Mouse (Mus musculus): ENCODE data around the gene Sptan1.
"Not testable (repeated sequence)": the region's sequence is repeated elsewhere in the genome, so short reads cannot be mapped to it uniquely, and the experiment has no call there.

Gene Sptan1

DNA sequence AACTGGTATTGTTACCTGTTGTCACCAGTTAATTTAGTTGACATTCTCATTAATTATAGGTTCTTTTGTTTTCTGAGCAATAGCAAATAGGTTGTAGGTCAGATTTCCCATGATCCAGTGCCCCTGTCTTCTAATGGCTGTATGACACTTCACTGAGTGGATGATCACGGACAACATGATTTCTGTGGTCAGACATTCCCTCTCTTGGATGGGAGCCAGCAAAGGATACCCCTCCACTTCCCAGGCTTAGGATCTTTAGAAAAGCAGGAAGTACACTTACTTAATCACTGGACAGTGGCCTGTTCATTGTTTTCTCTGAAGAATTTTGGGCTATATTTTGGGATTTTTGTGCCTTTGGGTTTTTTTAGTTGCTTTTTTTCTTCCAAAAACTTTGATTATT is 43.7 kb downstream of the Sptan1 start:
- DNase-seq (ENCODE audit: low spot score): no peak

DNA sequence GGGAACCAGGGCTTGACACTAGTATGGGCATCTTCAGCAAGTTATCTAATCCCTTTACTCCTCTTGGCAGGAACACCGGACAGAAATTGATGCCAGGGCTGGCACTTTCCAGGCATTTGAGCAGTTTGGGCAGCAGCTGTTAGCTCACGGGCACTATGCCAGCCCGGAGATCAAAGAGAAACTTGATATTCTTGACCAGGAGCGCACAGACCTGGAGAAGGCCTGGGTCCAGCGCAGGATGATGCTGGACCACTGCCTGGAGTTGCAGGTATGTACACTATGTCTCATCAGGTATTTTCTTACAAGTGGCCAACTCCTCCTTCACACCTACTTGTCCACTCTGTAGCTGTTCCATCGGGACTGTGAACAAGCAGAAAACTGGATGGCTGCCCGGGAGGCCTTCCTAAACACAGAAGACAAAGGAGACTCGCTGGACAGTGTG is 45.5 kb downstream of the Sptan1 start:
- peak; percentile 75 for DNase-seq (ENCODE audit: low spot score)

DNA sequence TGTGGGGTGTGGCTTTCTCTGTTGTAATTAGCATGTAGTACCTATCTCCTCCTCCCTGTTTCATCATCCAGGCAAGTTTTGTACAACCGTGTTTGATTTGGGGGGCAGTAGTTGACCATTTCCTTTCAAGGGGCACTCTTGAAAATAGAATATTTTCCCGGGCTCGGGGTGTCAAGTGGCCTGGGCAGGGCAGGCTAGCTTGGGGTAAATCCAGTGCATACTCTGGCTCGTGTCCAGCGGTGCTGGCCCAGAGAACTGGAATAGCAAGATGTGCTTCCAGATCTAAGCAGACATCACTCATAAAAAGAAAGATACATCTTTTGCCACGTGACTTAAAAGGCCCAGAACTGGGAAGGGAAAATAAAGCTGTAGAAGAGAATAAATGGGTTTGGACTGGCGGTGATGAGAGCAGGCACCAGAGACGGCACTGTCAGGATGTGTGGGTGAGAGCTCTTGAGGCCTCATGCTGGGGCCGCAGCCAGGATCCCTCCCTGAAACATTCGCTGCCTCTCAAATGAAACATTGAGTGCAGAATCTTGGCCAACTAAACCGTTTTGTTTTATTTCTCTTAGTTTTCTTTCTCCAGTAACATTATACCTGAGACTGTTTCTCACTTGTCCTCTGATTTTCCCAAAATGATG is 49.1 kb downstream of the Sptan1 start:
- DNase-seq (ENCODE audit: low spot score): no peak

- no peak for DNase-seq (ENCODE audit: low spot score)
These were observed 60.1 kb downstream of the Sptan1 start for GRCm38 (mm10) chr2:30025454-30025853.

DNA sequence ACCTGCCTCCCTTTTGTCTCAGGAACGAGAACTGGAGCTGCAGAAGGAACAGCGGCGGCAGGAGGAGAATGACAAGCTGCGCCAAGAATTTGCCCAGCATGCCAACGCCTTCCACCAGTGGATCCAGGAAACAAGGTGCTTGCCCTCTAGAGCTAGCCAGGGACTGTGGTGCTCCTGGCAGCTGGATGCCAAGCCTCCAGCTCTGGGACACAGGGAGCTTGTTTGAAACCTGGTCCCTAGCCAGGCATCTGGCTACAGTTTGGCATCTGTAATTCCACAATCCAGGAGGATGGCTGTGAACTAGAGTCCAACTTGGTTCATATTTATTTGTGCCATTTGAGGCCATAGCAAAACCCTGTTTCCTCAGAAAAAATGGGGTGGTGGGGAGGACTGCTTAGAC is 61.6 kb downstream of the Sptan1 start:
- no peak for DNase-seq (ENCODE audit: low spot score)

DNA sequence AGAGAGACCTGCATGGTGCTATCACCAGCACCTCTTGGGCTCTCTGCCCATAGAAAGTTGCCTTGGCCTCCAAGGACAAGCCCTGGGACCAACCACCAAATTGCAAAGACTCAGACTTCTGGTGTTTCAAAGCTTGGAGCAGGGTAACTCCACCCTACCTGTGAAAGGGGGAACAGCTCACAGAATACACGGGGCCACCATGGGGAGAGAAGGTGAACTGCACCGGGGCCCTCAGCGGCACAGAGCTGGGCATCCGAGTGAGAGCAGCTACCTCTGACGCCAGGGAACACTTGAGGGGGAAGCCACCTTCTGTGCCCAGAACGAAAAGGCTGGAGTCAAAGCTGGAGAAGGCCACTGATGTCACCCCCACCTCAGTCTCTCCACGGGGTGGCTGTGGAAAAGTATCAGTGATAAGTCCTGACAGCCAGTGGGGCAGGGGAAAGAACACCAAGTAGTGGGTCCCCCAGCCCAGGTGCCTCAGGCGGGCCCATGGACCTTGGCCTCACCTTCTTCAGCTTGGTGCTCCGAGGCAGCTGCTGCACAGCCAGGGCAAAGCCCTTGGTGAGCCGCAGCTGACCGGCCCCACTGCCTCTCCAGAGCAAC is 67.0 kb downstream of the Sptan1 start:
- DNase-seq (ENCODE audit: low spot score): no peak

DNA sequence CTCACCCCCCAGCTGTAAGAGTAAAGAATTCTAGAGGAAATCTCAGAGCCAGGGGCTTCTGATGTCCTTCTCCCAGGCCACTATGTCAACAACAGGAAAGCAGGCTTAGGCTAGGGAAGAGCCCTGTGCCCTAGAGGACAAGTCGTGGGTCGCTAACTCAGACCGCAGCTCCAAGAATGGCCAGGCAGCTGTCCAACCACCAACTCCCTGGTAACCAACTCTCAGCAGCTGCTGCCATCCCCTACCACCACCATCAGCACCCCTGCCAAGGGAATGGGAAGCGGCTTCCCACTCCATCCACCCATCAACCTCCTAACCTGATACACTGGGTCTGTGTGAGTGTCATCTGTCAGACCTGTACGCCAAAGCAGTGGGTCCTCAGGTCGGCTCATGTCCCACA is 67.6 kb downstream of the Sptan1 start:
- no peak for DNase-seq (ENCODE audit: low spot score)

DNA sequence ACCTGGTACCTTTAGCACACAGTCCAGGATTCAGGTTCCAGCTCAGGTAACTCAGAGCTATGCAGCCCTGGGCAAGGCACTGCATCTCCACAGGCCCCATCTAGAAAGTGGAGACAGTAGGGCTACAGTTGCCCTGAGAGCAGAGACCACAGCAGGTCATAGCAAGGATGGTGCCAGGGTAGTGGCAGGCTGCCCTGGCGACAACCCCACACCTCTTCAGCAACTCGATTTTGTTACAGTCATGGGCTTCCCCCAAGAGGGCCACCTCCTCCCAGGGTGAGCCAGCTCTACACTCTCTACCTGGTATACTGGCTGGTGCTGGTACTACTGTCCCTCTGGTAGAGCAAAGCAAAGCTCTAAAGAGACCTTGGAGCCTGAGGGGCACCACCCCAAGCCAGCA is 72.4 kb downstream of the Sptan1 start:
- no peak for DNase-seq (ENCODE audit: low spot score)

- no peak for DNase-seq (ENCODE audit: low spot score)
These were observed 73.0 kb downstream of the Sptan1 start for GRCm38 (mm10) chr2:30038370-30038769.

- DNase-seq (ENCODE audit: low spot score): peak; percentile 15
These were observed 74.3 kb downstream of the Sptan1 start for GRCm38 (mm10) chr2:30039687-30040086.

DNA sequence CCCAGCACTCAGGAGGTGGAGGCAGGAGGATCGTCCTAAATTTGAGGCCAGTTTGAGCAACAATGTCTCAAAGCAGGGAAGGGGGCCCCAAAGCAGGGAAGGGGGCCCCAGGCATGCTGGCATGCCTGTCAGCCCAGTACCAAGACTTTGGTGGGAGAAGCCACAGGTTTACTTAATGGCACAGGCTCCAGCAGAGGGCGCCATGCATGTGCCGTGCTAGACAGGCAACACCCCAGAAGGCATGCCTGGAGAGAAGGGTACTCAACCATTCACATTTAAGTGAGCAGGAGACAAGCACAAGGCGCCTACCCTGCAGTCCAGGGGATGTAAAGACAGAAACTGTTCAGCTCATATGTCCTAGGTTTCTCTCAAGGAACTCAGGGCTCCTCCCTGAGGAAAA is 77.1 kb downstream of the Sptan1 start:
- DNase-seq (ENCODE audit: low spot score): peak; percentile 75

DNA sequence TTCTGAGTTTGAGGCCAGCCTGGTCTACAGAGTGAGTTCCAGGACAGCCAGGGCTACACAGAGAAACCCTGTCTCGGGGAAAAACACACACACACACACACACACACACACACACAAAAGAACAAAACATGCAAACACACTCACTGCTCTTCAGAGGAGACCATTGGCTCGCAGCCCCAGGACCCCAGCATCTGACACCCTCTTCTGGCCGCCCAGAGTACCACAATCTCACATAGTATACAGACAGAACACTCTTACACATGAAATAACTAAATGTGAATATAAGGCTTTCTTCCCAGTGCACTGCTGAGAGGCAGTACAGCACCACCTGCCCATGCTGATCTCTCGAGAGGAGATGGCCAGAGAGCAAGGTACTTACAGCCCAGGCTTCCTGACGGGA is 79.2 kb downstream of the Sptan1 start:
- no peak for DNase-seq (ENCODE audit: low spot score)

- DNase-seq (ENCODE audit: low spot score): no peak
These were observed 81.8 kb downstream of the Sptan1 start for GRCm38 (mm10) chr2:30047127-30047526.

- DNase-seq (ENCODE audit: low spot score): peak; percentile 55
These were observed 82.7 kb downstream of the Sptan1 start for GRCm38 (mm10) chr2:30048101-30048501.

DNA sequence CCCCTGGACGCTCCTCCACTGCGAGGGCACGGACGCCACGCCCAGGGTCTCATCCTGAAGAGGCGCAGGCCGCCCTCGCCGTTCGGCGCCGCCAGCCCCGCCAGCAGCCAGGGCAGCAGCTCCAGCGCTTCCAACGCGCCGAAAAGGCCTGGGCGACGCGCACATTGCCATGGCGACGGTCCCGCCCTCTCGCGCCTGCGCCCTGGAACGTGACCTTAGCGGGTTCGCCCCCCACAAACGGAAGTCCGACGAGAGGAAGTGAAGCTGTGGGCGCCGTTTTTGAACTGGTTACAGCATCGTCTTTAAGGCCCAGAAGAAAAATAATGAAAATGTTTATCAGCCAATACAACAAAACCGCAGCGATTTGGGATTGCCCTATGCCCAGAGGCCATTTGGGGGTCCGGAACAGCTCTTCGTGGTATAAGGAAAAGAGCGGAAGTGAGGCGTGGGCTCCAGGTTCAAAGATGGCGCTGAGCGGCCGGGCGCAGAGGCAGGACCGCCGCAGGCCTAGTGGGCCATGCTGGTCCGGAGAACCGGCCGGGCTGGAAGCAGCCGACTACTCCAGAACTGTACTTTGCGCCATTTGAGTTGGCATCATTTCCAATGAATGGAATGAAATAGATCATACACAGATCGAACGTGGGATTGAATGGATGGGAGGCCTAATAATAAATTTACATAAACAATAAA is 83.5 kb downstream of the Sptan1 start, which contains the start of gene Wdr34:
Gene Wdr34 (minus strand): TSS at position 183 of the 690 bp plus-strand sequence.
- peak; percentile 97 for DNase-seq (ENCODE audit: low spot score)

DNA sequence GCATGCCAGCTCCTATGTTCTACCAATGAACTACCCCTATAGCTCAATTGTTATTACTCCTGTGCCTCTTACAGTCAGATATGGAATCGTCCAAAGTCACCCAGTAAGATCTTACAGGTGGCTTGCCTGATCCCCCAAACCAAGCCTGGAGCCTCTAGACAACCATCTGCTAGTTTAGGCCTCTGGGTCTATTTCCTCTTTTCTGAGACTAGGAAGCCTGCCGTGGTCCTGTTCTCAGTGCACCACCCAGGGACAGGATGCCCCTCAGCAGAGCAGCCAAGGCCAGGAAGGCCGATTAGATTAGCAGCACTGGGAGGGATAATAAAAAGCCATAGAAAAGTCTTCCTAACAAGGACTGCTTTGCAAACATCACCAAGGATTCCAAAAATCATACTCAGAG is 84.5 kb downstream of the Sptan1 start:
- no peak for DNase-seq (ENCODE audit: low spot score)

DNA sequence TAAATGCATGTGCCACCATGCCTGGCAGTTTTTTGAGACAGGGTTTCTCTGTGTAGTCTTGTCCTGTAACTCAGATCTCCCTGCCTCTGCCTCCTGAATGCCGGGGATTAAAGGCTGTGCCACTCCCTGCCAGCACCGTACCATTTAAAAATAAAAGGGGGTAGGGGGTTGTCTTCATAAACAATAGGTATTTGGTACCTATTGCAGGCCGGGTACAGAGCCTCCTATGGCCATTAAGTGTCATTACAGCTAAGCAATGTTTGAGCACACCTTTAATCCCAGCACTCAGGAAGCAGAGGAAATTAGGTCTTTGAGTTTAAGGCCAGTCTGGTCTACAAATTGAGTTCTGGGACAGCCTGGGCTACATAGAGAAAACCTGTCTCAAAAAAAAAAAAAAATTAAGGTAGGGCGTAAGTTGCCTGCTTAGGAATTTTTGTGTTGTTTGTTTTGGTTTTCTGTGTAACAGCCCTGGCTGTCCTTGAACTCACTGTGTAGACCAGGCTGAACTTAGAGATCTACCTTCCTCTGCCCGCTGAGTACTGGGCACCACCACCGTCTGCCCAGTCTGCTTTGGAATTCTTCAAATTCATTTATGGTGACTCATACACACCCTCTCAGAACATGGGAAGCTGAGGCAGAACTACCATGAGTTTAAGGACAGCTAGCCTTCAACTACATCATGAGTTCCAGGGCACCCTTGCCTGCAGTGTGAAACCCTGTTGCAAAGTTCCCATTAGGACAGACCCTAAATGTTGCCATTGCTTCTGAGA is 86.8 kb downstream of the Sptan1 start:
- DNase-seq (ENCODE audit: low spot score): no peak

DNA sequence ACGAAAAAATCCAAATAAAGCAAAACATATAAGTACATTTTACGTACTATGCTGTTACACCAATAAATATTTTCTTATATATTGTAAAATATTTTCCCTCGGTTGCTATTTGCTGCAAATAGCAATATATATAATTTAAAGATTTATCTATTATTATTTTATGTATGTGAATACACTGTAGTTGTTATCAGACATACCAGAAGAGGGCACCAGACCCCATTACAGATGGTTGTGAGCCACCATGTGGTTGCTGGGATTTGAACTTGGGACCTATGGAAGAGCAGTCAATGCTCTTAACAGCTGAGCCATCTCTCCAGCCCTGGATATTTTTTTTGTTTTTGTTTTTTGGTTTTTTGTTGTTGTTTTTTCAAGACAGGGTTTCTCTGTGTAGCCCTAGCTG is 90.0 kb downstream of the Sptan1 start:
- DNase-seq (ENCODE audit: low spot score): not testable (repeated sequence)

- DNase-seq (ENCODE audit: low spot score): no peak
These were observed 91.4 kb downstream of the Sptan1 start for GRCm38 (mm10) chr2:30056736-30057135.

- DNase-seq (ENCODE audit: low spot score): no peak
These were observed 92.0 kb downstream of the Sptan1 start, which contains the start of gene Set for GRCm38 (mm10) chr2:30057223-30057904. Gene Set, plus strand, starts transcription at chr2:30057378.

GRCm38 (mm10) chr2:30058418-30058817 is 93.1 kb downstream of the Sptan1 start:
- no peak for DNase-seq (ENCODE audit: low spot score)

Measured in MN1 (cell line).